ENCODE assay signal across 8 mouse cellular contexts in genomic region chr6:35251807-35252476, GRCm38 (mm10). TPM values are rescaled to one million over a fixed set of nuclear protein-coding genes. Genes with fewer than 3 reads are reported as not detected.
DNase-seq lines count a peak whose midpoint lies in the region; ATAC-seq lines count a peak whose summit lies in the region.

No protein-coding gene starts in this region.

- H3K4me1 ChIP-seq in heart, embryonic 14.5 days (ENCODE audit: control insufficient read depth in 2 of 2, insufficient read depth in 2 of 2, low read length in 2 of 2) = peaks cover 19 to 40% of the 10 kb centered on the region in 2 experiments
- H3K4me1 ChIP-seq in forebrain, embryonic 14.5 days (ENCODE audit: control insufficient read depth, insufficient read depth, low read length) = peaks cover 20% of the 10 kb centered on the region
- H3K4me1 ChIP-seq in liver, embryonic 16.5 days (ENCODE audit: control insufficient read depth, low read depth, low read length) = peaks cover 31% of the 10 kb centered on the region

- H3K27ac ChIP-seq in heart, embryonic 14.5 days (replicated peaks in 1 of 2; ENCODE audit: control insufficient read depth in 1 of 2, insufficient read depth in 1 of 2, low read depth in 2 of 2, low read length in 2 of 2) = peak overlapping the region in 1 of 2 experiments; percentile 96; a peak in 1 of 4 replicates
- H3K27ac ChIP-seq in forebrain, embryonic 14.5 days (ENCODE audit: low read depth, low read length) = no peak overlapping the region
- H3K27ac ChIP-seq in liver, embryonic 16.5 days (ENCODE audit: low read length) = no peak overlapping the region

- no peaks in the 10 kb centered on the region for H3K9me3 ChIP-seq in heart, embryonic 14.5 days (ENCODE audit: control insufficient read depth, low read length)
- H3K9me3 ChIP-seq in forebrain, embryonic 14.5 days (replicated peaks; ENCODE audit: control insufficient read depth, low read length) = no peaks in the 10 kb centered on the region
- no peaks in the 10 kb centered on the region for H3K9me3 ChIP-seq in liver, embryonic 16.5 days (replicated peaks; ENCODE audit: control insufficient read depth, low read length)

- H3K36me3 ChIP-seq in heart, embryonic 14.5 days (ENCODE audit: control insufficient read depth, insufficient read depth, low read length) = peaks cover 7% of the 10 kb centered on the region; the same call in 1 of the 2 replicates
- no peaks in the 10 kb centered on the region for H3K36me3 ChIP-seq in forebrain, embryonic 14.5 days (ENCODE audit: control insufficient read depth, insufficient read depth, low read length)
- H3K36me3 ChIP-seq in liver, embryonic 16.5 days (ENCODE audit: control insufficient read depth, insufficient read depth) = no peaks in the 10 kb centered on the region

- peak overlapping the region in 1 of 2 experiments; percentile 82; a peak in 1 of 4 replicates for H3K4me3 ChIP-seq in heart, embryonic 14.5 days (ENCODE audit: control insufficient read depth in 1 of 2, insufficient read depth in 1 of 2, low read depth in 1 of 2, low read length in 2 of 2)
- H3K4me3 ChIP-seq in forebrain, embryonic 14.5 days (ENCODE audit: low read depth, low read length) = peak overlapping the region; percentile 71
- peak overlapping the region; percentile 89 for H3K4me3 ChIP-seq in liver, embryonic 16.5 days (ENCODE audit: low read depth, low read length)

- 0 out of 2 replicates have a peak, but pooled peaks have one; percentile 7 for ATAC-seq in heart, embryonic 14.5 days (ENCODE audit: insufficient number of reproducible peaks, insufficient read depth, low FRiP score, low read depth)
- ATAC-seq in forebrain, embryonic 14.5 days = no peak
- ATAC-seq in liver, embryonic 16.5 days (ENCODE audit: low read depth) = no peak
- no peak for ATAC-seq in monocyte, adult 5-6 weeks (replicated peaks; ENCODE audit: insufficient number of reproducible peaks, low FRiP score, low TSS enrichment, poor library complexity, severe bottlenecking)

- intact Hi-C loops in heart, postnatal 14 days (cut with DNase I) = loop anchor here (1.0 to 10.0 kb wide), 3 partner anchors 128 to 1793 kb away; no protein-coding TSS in a partner anchor

- H3K9ac ChIP-seq in heart, embryonic 14.5 days (ENCODE audit: low read length) = peak overlapping the region; percentile 41; the same call in 1 of the 2 replicates
- H3K9ac ChIP-seq in forebrain, embryonic 14.5 days (ENCODE audit: low read length) = peak overlapping the region; percentile 47
- H3K9ac ChIP-seq in liver, embryonic 16.5 days (ENCODE audit: low read depth, low read length) = peak overlapping the region; percentile 37; the same call in 1 of the 2 replicates

- DNase-seq in heart, postnatal 14 days = no peak
- peak; percentile 57 for DNase-seq in ES-CJ7 (ENCODE audit: low read depth, low spot score)
- no peak for DNase-seq in forebrain, embryonic 14.5 days (ENCODE audit: low spot score)
- DNase-seq in spleen, adult 12 weeks (ENCODE audit: low spot score) = no peak
- DNase-seq in left cerebral cortex, adult 8-10 months (ENCODE audit: low spot score in 2 of 2) = no peak

- WGBS in heart, embryonic 14.5 days = 60% methylated on average over 17 of the region's 17 CpGs
- WGBS in forebrain, embryonic 14.5 days = 68% methylated on average over 17 of the region's 17 CpGs
- WGBS in liver, embryonic 16.5 days (ENCODE audit: insufficient replicate concordance) = 69% methylated on average over 17 of the region's 17 CpGs

- peak overlapping the region; percentile 85 for H3K4me2 ChIP-seq in heart, embryonic 14.5 days (ENCODE audit: low read length)
- peak overlapping the region; percentile 52 for H3K4me2 ChIP-seq in forebrain, embryonic 14.5 days (ENCODE audit: low read length)
- H3K4me2 ChIP-seq in liver, embryonic 16.5 days (ENCODE audit: low read depth, low read length) = peak overlapping the region; percentile 17; the same call in 1 of the 2 replicates

- H3K27me3 ChIP-seq in heart, embryonic 14.5 days (ENCODE audit: control insufficient read depth, insufficient read depth, low read length) = no peaks in the 10 kb centered on the region
- H3K27me3 ChIP-seq in forebrain, embryonic 14.5 days (replicated peaks; ENCODE audit: control insufficient read depth, insufficient read depth, low read length) = no peaks in the 10 kb centered on the region
- no peaks in the 10 kb centered on the region for H3K27me3 ChIP-seq in liver, embryonic 16.5 days (ENCODE audit: control insufficient read depth, insufficient read depth, low read depth, low read length)

RNA-seq across cellular contexts. Expression of gene Slc13a4, which starts 56.0 kb away (rescaled TPM):
- polyA plus RNA-seq in heart, embryonic 14.5 days (2014; fragmentation: Nextera tagmentation; extraction: Ambion mirVana) = 1.1 and 1.3 TPM in 2 replicates
- total RNA-seq in heart, postnatal 14 days (2021) = under 1 TPM; 0.17 to 0.33 TPM
- 2.7 and 4.6 TPM in 2 replicates for polyA plus RNA-seq in forebrain, embryonic 14.5 days (2014; fragmentation: Nextera tagmentation; extraction: Ambion mirVana)
- polyA plus RNA-seq in liver, embryonic 16.5 days (2015; fragmentation: Nextera tagmentation; extraction: Ambion mirVana) = 0.04 TPM in 2 replicates
- total RNA-seq in left cerebral cortex, adult 8-10 months (2022) = 10 to 100 TPM; 14.7 to 18.2 (median 17.8) TPM
- not detected in 3 replicates for total RNA-seq in monocyte, adult 5-6 weeks (2017)

Comparison
In these comparisons a context has a peak if more than half of its experiments do, and no peak if none do; other contexts are left out.
1. H3K4me2 ChIP-seq: peak in every context shown above with its lines; median percentile 85 in heart, embryonic 14.5 days; 52 in forebrain, embryonic 14.5 days; 17 in liver, embryonic 16.5 days.
2. RNA of gene Slc13a4, which starts 56.0 kb away (total RNA-seq): 14.7 to 18.2 TPM in left cerebral cortex, adult 8-10 months; 0.17 to 0.33 TPM in heart, postnatal 14 days and not detected in monocyte, adult 5-6 weeks; every median in the first group is over 10 times any median in the second.
3. Peak in every context shown above with its lines, with median percentiles within 50 percentile points of each other: H3K9ac ChIP-seq.